Mouse (Mus musculus): ENCODE measurements at regions not wholly inside any gene's neighbourhood (a gene's known extent, or its start where the extent isn't known, plus 50 kb on each side); places are given as distances from the start of the nearest gene placed in this dataset.

DNA sequence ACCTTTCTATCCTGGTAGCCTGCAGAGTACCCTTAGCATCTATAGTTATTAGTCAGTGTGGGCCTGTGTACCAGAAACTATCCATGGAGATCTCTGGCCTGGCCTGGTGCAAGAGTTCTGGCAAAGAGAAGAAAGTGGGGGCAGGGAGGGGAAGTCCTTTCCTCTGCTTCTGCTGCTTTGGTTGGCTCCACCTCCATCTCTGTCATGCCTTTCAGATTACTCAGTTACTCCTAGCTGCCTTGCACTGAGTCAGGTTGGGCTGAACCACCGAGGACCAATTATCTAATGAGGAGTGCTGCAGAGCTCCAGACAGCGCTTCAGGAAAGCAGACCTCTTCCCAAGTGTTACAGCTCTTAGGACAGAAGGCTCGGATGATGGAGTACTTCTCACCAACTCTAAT lies 500.0 kb upstream of the Tmprss15 start:
- no peak for DNase-seq (ENCODE audit: low read depth, low spot score)
- TF ChIP-seq E2F4 (IDR thresholded peaks at IDR 0.05; ENCODE audit: borderline replicate concordance, low read depth, low read length) (no peak), USF2 (IDR thresholded peaks at IDR 0.05; ENCODE audit: borderline replicate concordance in 1 of 2, insufficient read depth in 1 of 2, low read depth in 1 of 2, low read length in 2 of 2) (no peak), KAT2A (conservative IDR thresholded peaks at IDR 0.05; ENCODE audit: low read depth, low read length) (no peak), RCOR1 (IDR thresholded peaks at IDR 0.05; ENCODE audit: low read depth, low read length) (no peak), GATA1 (IDR thresholded peaks at IDR 0.05; ENCODE audit: low read depth, low read length) (no peak), HCFC1 (IDR thresholded peaks at IDR 0.05; ENCODE audit: low read depth, low read length) (no peak), MAX (IDR thresholded peaks at IDR 0.05; ENCODE audit: low read length) (no peak), CTCF (IDR thresholded peaks at IDR 0.05 in 2 of 3, conservative IDR thresholded peaks at IDR 0.05 in 1 of 3; ENCODE audit: control insufficient read depth in 1 of 3, insufficient read depth in 1 of 3, low read depth in 2 of 3, low read length in 3 of 3, poor library complexity in 1 of 3, severe bottlenecking in 1 of 3) (no peak), GABPA (IDR thresholded peaks at IDR 0.05; ENCODE audit: low read depth, low read length) (no peak), CHD2 (IDR thresholded peaks at IDR 0.05; ENCODE audit: low read length) (no peak), JUND (IDR thresholded peaks at IDR 0.05; ENCODE audit: low read depth, low read length) (no peak), NELFE (IDR thresholded peaks at IDR 0.05; ENCODE audit: low read depth, low read length) (no peak)
- Histone ChIP-seq H3K4me1 (ENCODE audit: control insufficient read depth in 1 of 2, insufficient read depth in 2 of 2, low read length in 2 of 2) (no peaks in the 10 kb centered on the region), H3K9ac (ENCODE audit: control insufficient read depth, low read depth, low read length, poor library complexity, severe bottlenecking) (no peak overlapping the region), H3K27ac (ENCODE audit: control insufficient read depth, low read depth, low read length) (no peak overlapping the region), H3K36me3 (ENCODE audit: control insufficient read depth in 1 of 2, insufficient read depth in 2 of 2, low read length in 2 of 2) (no peaks in the 10 kb centered on the region), H3K9me3 (replicated peaks; ENCODE audit: insufficient read depth, low read length) (no peaks in the 10 kb centered on the region), H3K79me2 (ENCODE audit: control insufficient read depth, insufficient read depth, low read length, poor library complexity) (no peaks in the 10 kb centered on the region), H3K27me3 (ENCODE audit: control insufficient read depth in 1 of 2, insufficient read depth in 2 of 2, low read length in 2 of 2) (no peaks in the 10 kb centered on the region), H3K4me3 (ENCODE audit: control insufficient read depth in 1 of 2, insufficient read depth in 1 of 2, low read depth in 2 of 2, low read length in 2 of 2) (no peak overlapping the region)

DNA sequence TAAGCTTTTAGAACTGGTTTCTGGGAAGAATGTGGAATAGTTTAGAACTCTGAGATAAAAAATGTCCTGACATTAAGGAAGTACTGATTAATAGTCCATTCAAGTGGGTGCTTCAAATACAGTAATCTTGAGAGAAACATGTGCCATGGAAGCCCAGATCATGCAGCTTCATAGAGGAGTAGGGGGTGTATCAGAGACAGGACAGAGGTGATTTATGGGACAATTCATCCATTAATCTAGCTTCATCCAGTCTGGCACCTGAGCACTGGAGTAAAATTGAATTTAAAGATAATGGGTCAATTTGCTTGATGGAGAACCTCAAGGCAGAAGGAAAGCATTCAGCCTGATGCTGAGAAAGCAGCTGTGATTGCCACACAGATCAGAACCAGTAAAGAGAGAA lies 494.8 kb upstream of the Tmprss15 start:
- Histone ChIP-seq H3K79me2 (ENCODE audit: control insufficient read depth, insufficient read depth, low read length, poor library complexity) (no peaks in the 10 kb centered on the region), H3K4me1 (ENCODE audit: control insufficient read depth in 1 of 2, insufficient read depth in 2 of 2, low read length in 2 of 2) (no peaks in the 10 kb centered on the region), H3K9me3 (replicated peaks; ENCODE audit: insufficient read depth, low read length) (no peaks in the 10 kb centered on the region), H3K27ac (ENCODE audit: control insufficient read depth, low read depth, low read length) (no peak overlapping the region), H3K9ac (ENCODE audit: control insufficient read depth, low read depth, low read length, poor library complexity, severe bottlenecking) (no peak overlapping the region), H3K27me3 (ENCODE audit: control insufficient read depth in 1 of 2, insufficient read depth in 2 of 2, low read length in 2 of 2) (no peaks in the 10 kb centered on the region), H3K4me3 (ENCODE audit: control insufficient read depth in 1 of 2, insufficient read depth in 1 of 2, low read depth in 2 of 2, low read length in 2 of 2) (no peak overlapping the region), H3K36me3 (ENCODE audit: control insufficient read depth in 1 of 2, insufficient read depth in 2 of 2, low read length in 2 of 2) (no peaks in the 10 kb centered on the region)
- no peak for TF ChIP-seq ZMIZ1 (IDR thresholded peaks at IDR 0.05; ENCODE audit: low read depth, low read length)
- no peak for TF ChIP-seq EP300 (IDR thresholded peaks at IDR 0.05; ENCODE audit: low read depth in 1 of 2, low read length in 2 of 2)
- TF ChIP-seq CTCF (IDR thresholded peaks at IDR 0.05 in 2 of 3, conservative IDR thresholded peaks at IDR 0.05 in 1 of 3; ENCODE audit: control insufficient read depth in 1 of 3, insufficient read depth in 1 of 3, low read depth in 2 of 3, low read length in 3 of 3, poor library complexity in 1 of 3, severe bottlenecking in 1 of 3): no peak
- TF ChIP-seq BHLHE40 (IDR thresholded peaks at IDR 0.05; ENCODE audit: borderline replicate concordance, low read depth, low read length): no peak
- TF ChIP-seq GATA1 (IDR thresholded peaks at IDR 0.05; ENCODE audit: low read depth, low read length): no peak
- no peak for TF ChIP-seq ZKSCAN1 (IDR thresholded peaks at IDR 0.05; ENCODE audit: low read depth, low read length)
- TF ChIP-seq RCOR1 (IDR thresholded peaks at IDR 0.05; ENCODE audit: low read depth, low read length): no peak
- no peak for TF ChIP-seq POLR2A (IDR thresholded peaks at IDR 0.05; ENCODE audit: control insufficient read depth in 1 of 2, insufficient read depth in 1 of 2, low read depth in 1 of 2, low read length in 2 of 2, poor library complexity in 1 of 2)
- no peak for TF ChIP-seq USF2 (IDR thresholded peaks at IDR 0.05; ENCODE audit: borderline replicate concordance in 1 of 2, insufficient read depth in 1 of 2, low read depth in 1 of 2, low read length in 2 of 2)
- no peak for TF ChIP-seq CHD2 (IDR thresholded peaks at IDR 0.05; ENCODE audit: low read length)
- no peak for TF ChIP-seq MXI1 (IDR thresholded peaks at IDR 0.05; ENCODE audit: low read depth, low read length)
- TF ChIP-seq TCF12 (IDR thresholded peaks at IDR 0.05; ENCODE audit: low read depth, low read length): no peak
- TF ChIP-seq POLR2AphosphoS5 (IDR thresholded peaks at IDR 0.05; ENCODE audit: borderline replicate concordance, low read depth, low read length): no peak
- TF ChIP-seq ETS1 (IDR thresholded peaks at IDR 0.05; ENCODE audit: low read depth, low read length): no peak
- no peak for DNase-seq (ENCODE audit: low read depth, low spot score)
